Mouse (Mus musculus): ENCODE data around the gene Hist1h4a. TPM values are rescaled to one million over a fixed set of nuclear protein-coding genes. Genes with fewer than 3 reads are reported as not detected.
A peak's percentile ranks its signal among the peaks of the same experiment; 100 is the strongest.
"Not testable (repeated sequence)": the region's sequence is repeated elsewhere in the genome, so short reads cannot be mapped to it uniquely, and the experiment has no call there.

Gene Hist1h4a
- polyA plus RNA-seq, 1 experiment = 5.4 TPM

- Histone ChIP-seq H3K4me1 (ENCODE audit: control insufficient read depth, insufficient read depth, low read length) (peaks cover under 1% of the 10 kb centered on the region; the same call in 1 of the 2 replicates), H3K4me3 (ENCODE audit: insufficient read depth, low read length) (no peak overlapping the region), H3K27ac (ENCODE audit: insufficient read depth, low read length) (peak overlapping the region; percentile 96)
- no peak for TF ChIP-seq CTCF (IDR thresholded peaks at IDR 0.05; ENCODE audit: borderline replicate concordance, insufficient read depth, low read length)
- no peak for TF ChIP-seq POLR2A (IDR thresholded peaks at IDR 0.05; ENCODE audit: low read depth, low read length)
These were observed 23.0 kb downstream of the Hist1h4a start for GRCm38 (mm10) chr13:23738041-23738440.

GRCm38 (mm10) chr13:23737091-23737490 is 23.9 kb downstream of the Hist1h4a start:
- H3K27ac ChIP-seq (ENCODE audit: insufficient read depth, low read length) = no peak overlapping the region
- H3K4me3 ChIP-seq (ENCODE audit: insufficient read depth, low read length) = no peak overlapping the region
- H3K4me1 ChIP-seq (ENCODE audit: control insufficient read depth, insufficient read depth, low read length) = no peaks in the 10 kb centered on the region; the same call in 1 of the 2 replicates
- TF ChIP-seq POLR2A (IDR thresholded peaks at IDR 0.05; ENCODE audit: low read depth, low read length) (no peak), CTCF (IDR thresholded peaks at IDR 0.05; ENCODE audit: borderline replicate concordance, insufficient read depth, low read length) (no peak)

GRCm38 (mm10) chr13:23732156-23732804 is 28.8 kb downstream of the Hist1h4a start:
- Histone ChIP-seq H3K27ac (ENCODE audit: insufficient read depth, low read length) (no peak overlapping the region), H3K4me1 (ENCODE audit: control insufficient read depth, insufficient read depth, low read length) (no peaks in the 10 kb centered on the region; the same call in 1 of the 2 replicates), H3K4me3 (ENCODE audit: insufficient read depth, low read length) (no peak overlapping the region)
- TF ChIP-seq CTCF (IDR thresholded peaks at IDR 0.05; ENCODE audit: borderline replicate concordance, insufficient read depth, low read length) = no peak
- no peak for TF ChIP-seq POLR2A (IDR thresholded peaks at IDR 0.05; ENCODE audit: low read depth, low read length)

GRCm38 (mm10) chr13:23730479-23730878 is 30.6 kb downstream of the Hist1h4a start:
- TF ChIP-seq POLR2A (IDR thresholded peaks at IDR 0.05; ENCODE audit: low read depth, low read length) (no peak), CTCF (IDR thresholded peaks at IDR 0.05; ENCODE audit: borderline replicate concordance, insufficient read depth, low read length) (no peak)

GRCm38 (mm10) chr13:23729706-23730105 is 31.3 kb downstream of the Hist1h4a start:
- Histone ChIP-seq H3K27ac (ENCODE audit: insufficient read depth, low read length) (peak overlapping the region; percentile 30; the same call in 1 of the 2 replicates), H3K4me1 (ENCODE audit: control insufficient read depth, insufficient read depth, low read length) (no peaks in the 10 kb centered on the region), H3K4me3 (ENCODE audit: insufficient read depth, low read length) (no peak overlapping the region)
- TF ChIP-seq CTCF (IDR thresholded peaks at IDR 0.05; ENCODE audit: borderline replicate concordance, insufficient read depth, low read length) (no peak), POLR2A (IDR thresholded peaks at IDR 0.05; ENCODE audit: low read depth, low read length) (no peak)

More at GRCm38 (mm10) chr13:23730479-23730878, 30.6 kb downstream of the Hist1h4a start:
- Histone ChIP-seq H3K4me3 (ENCODE audit: insufficient read depth, low read length) (no peak overlapping the region), H3K27ac (ENCODE audit: insufficient read depth, low read length) (no peak overlapping the region), H3K4me1 (ENCODE audit: control insufficient read depth, insufficient read depth, low read length) (no peaks in the 10 kb centered on the region; the same call in 1 of the 2 replicates)

GRCm38 (mm10) chr13:23729192-23729525 is 31.9 kb downstream of the Hist1h4a start:
- Histone ChIP-seq H3K27ac (ENCODE audit: insufficient read depth, low read length) (no peak overlapping the region), H3K4me3 (ENCODE audit: insufficient read depth, low read length) (no peak overlapping the region), H3K4me1 (ENCODE audit: control insufficient read depth, insufficient read depth, low read length) (no peaks in the 10 kb centered on the region)
- TF ChIP-seq CTCF (IDR thresholded peaks at IDR 0.05; ENCODE audit: borderline replicate concordance, insufficient read depth, low read length) = no peak
- TF ChIP-seq POLR2A (IDR thresholded peaks at IDR 0.05; ENCODE audit: low read depth, low read length) = no peak

- Histone ChIP-seq H3K27ac (ENCODE audit: insufficient read depth, low read length) (no peak overlapping the region), H3K4me1 (ENCODE audit: control insufficient read depth, insufficient read depth, low read length) (no peaks in the 10 kb centered on the region), H3K4me3 (ENCODE audit: insufficient read depth, low read length) (no peak overlapping the region)
- TF ChIP-seq CTCF (IDR thresholded peaks at IDR 0.05; ENCODE audit: borderline replicate concordance, insufficient read depth, low read length) (no peak), POLR2A (IDR thresholded peaks at IDR 0.05; ENCODE audit: low read depth, low read length) (no peak)
These were observed 32.4 kb downstream of the Hist1h4a start for GRCm38 (mm10) chr13:23728472-23729191.

- TF ChIP-seq POLR2A (IDR thresholded peaks at IDR 0.05; ENCODE audit: low read depth, low read length) (no peak), CTCF (IDR thresholded peaks at IDR 0.05; ENCODE audit: borderline replicate concordance, insufficient read depth, low read length) (no peak)
- H3K4me1 ChIP-seq (ENCODE audit: control insufficient read depth, insufficient read depth, low read length) = no peaks in the 10 kb centered on the region
- no peak overlapping the region for H3K27ac ChIP-seq (ENCODE audit: insufficient read depth, low read length)
- no peak overlapping the region for H3K4me3 ChIP-seq (ENCODE audit: insufficient read depth, low read length)
These were observed 35.8 kb downstream of the Hist1h4a start for GRCm38 (mm10) chr13:23725213-23725612.

GRCm38 (mm10) chr13:23724239-23724638 is 36.8 kb downstream of the Hist1h4a start:
- no peak overlapping the region for H3K4me3 ChIP-seq (ENCODE audit: insufficient read depth, low read length)
- H3K27ac ChIP-seq (ENCODE audit: insufficient read depth, low read length) = no peak overlapping the region
- TF ChIP-seq POLR2A (IDR thresholded peaks at IDR 0.05; ENCODE audit: low read depth, low read length) = no peak
- H3K4me1 ChIP-seq (ENCODE audit: control insufficient read depth, insufficient read depth, low read length) = no peaks in the 10 kb centered on the region

GRCm38 (mm10) chr13:23717593-23718245 is 43.3 kb downstream of the Hist1h4a start:
- not testable (repeated sequence) for H3K4me3 ChIP-seq (ENCODE audit: insufficient read depth, low read length); H3K27ac ChIP-seq (ENCODE audit: insufficient read depth, low read length)

More at GRCm38 (mm10) chr13:23717593-23718245, 43.3 kb downstream of the Hist1h4a start:
- not testable (repeated sequence) for H3K4me1 ChIP-seq (ENCODE audit: control insufficient read depth, insufficient read depth, low read length)
